26 mouse cellular contexts compared by ENCODE assay signal in genomic region chr15:101581701-101582100, GRCm38 (mm10). TPM values are rescaled to one million over a fixed set of nuclear protein-coding genes. Genes with fewer than 3 reads are reported as not detected.
"Had no signal": no experiment of that assay in that cellular context is flagged by ENCODE, and none has a peak within 500 bp of the region (broad histone marks: within the 10 kb centered on the region; RNA-seq: fewer than 3 reads in every experiment).

No protein-coding gene starts in this region.

- H3K9ac ChIP-seq: limb, embryonic 13.5 days; liver, embryonic 12.5 days; liver, embryonic 15.5 days; lung, embryonic 15.5 days; midbrain, embryonic 13.5 days; neural tube, embryonic 13.5 days had no signal

- H3K36me3 ChIP-seq: limb, embryonic 10.5 days; limb, embryonic 13.5 days; liver, embryonic 12.5 days; liver, embryonic 15.5 days; lung, embryonic 15.5 days; midbrain, embryonic 10.5 days; midbrain, embryonic 13.5 days; neural tube, embryonic 13.5 days had no signal

- DNase-seq: kidney, adult 18-20 months; kidney, adult 9 months; layer of hippocampus, adult 9-11 months; liver; lung, adult 18-20 months; lung, postnatal 10 days; lung, postnatal 36 days; thymus, adult 18-20 months; thymus, postnatal 36 days had no signal

- H3K27ac ChIP-seq: kidney, postnatal 0 days; layer of hippocampus, adult 2 months; limb, embryonic 10.5 days; limb, embryonic 13.5 days; liver, embryonic 12.5 days; liver, embryonic 15.5 days; lung, embryonic 15.5 days; midbrain, embryonic 10.5 days; midbrain, embryonic 13.5 days; neural tube, embryonic 13.5 days had no signal

- H3K9me3 ChIP-seq: limb, embryonic 10.5 days; limb, embryonic 13.5 days; liver, embryonic 12.5 days; liver, embryonic 15.5 days; lung, embryonic 15.5 days; megakaryocyte, embryonic 14.5 days; midbrain, embryonic 10.5 days; midbrain, embryonic 13.5 days; neural tube, embryonic 13.5 days had no signal

- H3K4me1 ChIP-seq: limb, embryonic 10.5 days; liver, embryonic 12.5 days; liver, embryonic 15.5 days; lung, embryonic 15.5 days; megakaryocyte, embryonic 14.5 days; midbrain, embryonic 10.5 days; midbrain, embryonic 13.5 days; neural tube, embryonic 13.5 days had no signal

- H3K4me2 ChIP-seq: limb, embryonic 13.5 days; liver, embryonic 12.5 days; liver, embryonic 15.5 days; lung, embryonic 15.5 days; midbrain, embryonic 13.5 days; neural tube, embryonic 13.5 days had no signal

- ATAC-seq: liver, embryonic 12.5 days; midbrain, embryonic 13.5 days; midbrain, embryonic 16.5 days had no signal

- H3K4me3 ChIP-seq: layer of hippocampus, adult 2 months; limb, embryonic 10.5 days; limb, embryonic 13.5 days; liver, embryonic 12.5 days; liver, embryonic 15.5 days; lung, embryonic 15.5 days; megakaryocyte, embryonic 14.5 days; midbrain, embryonic 10.5 days; midbrain, embryonic 13.5 days; myocyte; neural tube, embryonic 13.5 days had no signal

- H3K27me3 ChIP-seq: limb, embryonic 13.5 days; liver, embryonic 12.5 days; liver, embryonic 15.5 days; lung, embryonic 15.5 days; midbrain, embryonic 13.5 days; neural tube, embryonic 13.5 days had no signal

RNA-seq across cellular contexts. Expression of gene Krt75, which starts 8.0 kb away (rescaled TPM):
- polyA plus RNA-seq: large intestine, adult 2 months; liver, embryonic 12.5 days; liver, embryonic 15.5 days; midbrain, embryonic 10.5 days; myocyte; urinary bladder, adult 2 months had no signal

RNA-seq across cellular contexts. Expression of gene Krt90, which starts 19.0 kb away (rescaled TPM):
- polyA plus RNA-seq: kidney, postnatal 0 days; limb, embryonic 13.5 days; liver, embryonic 12.5 days; liver, embryonic 15.5 days; midbrain, embryonic 13.5 days; myocyte; testis, adult 2 months; urinary bladder, adult 2 months had no signal

RNA-seq across cellular contexts. Expression of gene Krt82, which starts 31.2 kb away (rescaled TPM):
- polyA plus RNA-seq: kidney, postnatal 0 days; large intestine, adult 2 months; limb, embryonic 10.5 days; limb, embryonic 13.5 days; liver, embryonic 12.5 days; liver, embryonic 15.5 days; lung, embryonic 15.5 days; midbrain, embryonic 10.5 days; midbrain, embryonic 13.5 days; midbrain, embryonic 16.5 days; myocyte; neural tube, embryonic 13.5 days; stomach, embryonic 14.5 days; testis, adult 2 months; urinary bladder, adult 2 months had no signal

RNA-seq across cellular contexts. Expression of gene Gm5414, which starts 46.3 kb away (rescaled TPM):
- polyA plus RNA-seq: kidney, postnatal 0 days; large intestine, adult 2 months; limb, embryonic 10.5 days; limb, embryonic 13.5 days; liver, embryonic 12.5 days; liver, embryonic 15.5 days; lung, embryonic 15.5 days; midbrain, embryonic 10.5 days; midbrain, embryonic 13.5 days; midbrain, embryonic 16.5 days; myocyte; neural tube, embryonic 13.5 days; stomach, embryonic 14.5 days; testis, adult 2 months; urinary bladder, adult 2 months had no signal

RNA-seq across cellular contexts. Expression of gene Krt84, which starts 49.1 kb away (rescaled TPM):
- polyA plus RNA-seq: kidney, postnatal 0 days; limb, embryonic 10.5 days; liver, embryonic 12.5 days; liver, embryonic 15.5 days; lung, embryonic 15.5 days; midbrain, embryonic 10.5 days; midbrain, embryonic 13.5 days; midbrain, embryonic 16.5 days; myocyte; neural tube, embryonic 13.5 days; stomach, embryonic 14.5 days; testis, adult 2 months; urinary bladder, adult 2 months had no signal
